Mouse (Mus musculus): ENCODE data around the gene Trpv5.

GRCm38 (mm10) chr6:41692200-41692599 lies 11.6 kb upstream of the Trpv5 start:
- TF ChIP-seq CTCF (IDR thresholded peaks at IDR 0.05; ENCODE audit: control insufficient read depth, insufficient read depth, low read length): no peak
- TF ChIP-seq POLR2A (IDR thresholded peaks at IDR 0.05; ENCODE audit: borderline replicate concordance, control insufficient read depth, low read depth, low read length): no peak

All from bone marrow, adult 2 months (tissue).